Mouse (Mus musculus) subcutaneous adipose tissue, adult 2 months (tissue): ENCODE results near the gene Fam189a1. TPM values are rescaled to one million over a fixed set of nuclear protein-coding genes. Genes with fewer than 3 reads are reported as not detected.

Source experiments
- polyA plus RNA-seq: library from polyadenylated mRNA; depleted of rRNA; stranded (reverse); fragments of >200 nt; gene quantifications from 2 replicates; pipeline ENCODE4 v1.2.3, GENCODE M21; 2012; ENCODE audit warnings: low replicate concordance; rRNA removed

Gene Fam189a1
- 1.6 TPM in 1 of 2 replicates, not detected in the other for polyA plus RNA-seq

DNA sequence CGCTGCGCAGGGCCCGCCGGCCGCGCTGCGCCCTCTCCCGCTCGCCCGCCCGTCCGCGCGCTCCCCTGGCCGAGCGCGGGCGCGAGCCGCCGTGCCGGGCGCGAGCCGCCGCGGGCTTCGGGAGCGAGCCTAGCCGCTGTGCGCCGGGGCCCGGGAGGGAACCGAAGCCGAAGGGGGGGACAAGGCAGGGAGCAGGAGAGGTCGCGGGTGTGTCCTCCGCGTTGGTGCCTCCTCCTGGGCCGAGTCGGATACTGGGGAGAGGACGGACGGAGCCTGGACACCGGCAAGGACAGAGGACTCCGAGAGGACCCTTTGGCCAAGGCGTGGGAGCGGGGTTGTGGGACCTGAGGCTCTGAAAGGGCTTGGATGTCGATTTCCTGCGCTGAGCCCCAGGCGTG lies at the start of gene Fam189a1:
Gene Fam189a1 (minus strand): TSS at position 57 of the 398 bp plus-strand sequence.

DNA sequence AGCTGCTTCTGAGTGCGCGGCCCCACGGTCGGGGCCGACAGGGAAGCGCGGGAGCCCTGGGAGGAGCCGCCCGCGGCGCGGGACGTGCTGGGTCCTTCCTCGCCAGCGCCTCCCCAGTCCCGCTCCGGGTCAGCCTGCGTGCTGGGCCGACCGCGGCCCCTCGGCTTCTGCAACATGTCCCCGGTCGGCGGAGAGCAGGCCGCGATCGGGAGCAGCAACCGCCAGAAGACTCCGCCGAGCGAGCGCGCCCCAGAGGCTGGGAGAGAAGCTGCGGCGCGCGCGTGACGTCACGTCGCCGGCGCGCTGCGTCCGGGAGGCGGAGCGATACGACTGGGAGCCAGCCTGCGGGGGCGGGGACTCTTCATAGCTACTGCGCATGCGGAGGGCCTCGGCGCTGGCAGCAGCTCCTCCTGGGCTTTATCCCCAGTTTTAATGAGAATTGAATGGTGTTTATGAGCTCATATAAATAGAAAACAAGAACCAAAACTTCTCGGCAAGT lies 283.6 kb downstream of the Fam189a1 start, which contains the start of gene Nsmce3:
Gene Nsmce3 (minus strand): TSS at position 255 of the 499 bp plus-strand sequence.

